Mouse (Mus musculus) liver, embryonic 16.5 days (tissue): ENCODE results near the gene Olfr544. TPM values are rescaled to one million over a fixed set of nuclear protein-coding genes. Genes with fewer than 3 reads are reported as not detected.

Experiments used
- ATAC-seq: fragments of 200-750 bp; cut with Nextera tagmentation; 2 replicates; pipeline ENCODE4 v1.8.0; 2017; ENCODE audit warnings: low read depth, mild to moderate bottlenecking, moderate number of reproducible peaks, moderate library complexity
- H3K27ac ChIP-seq: fragments of 300-500 bp; sonication (generic); 2 replicates; pipeline ENCODE4 v1.5.1; 2014; ENCODE audit warnings: mild to moderate bottlenecking, low read length
- H3K27me3 ChIP-seq: fragments of 300-500 bp; sonication (generic); 2 replicates; pipeline ENCODE4 v1.6.1; 2014; ENCODE audit warnings: low read depth, low read length, mixed read lengths; ENCODE audit not compliant: control insufficient read depth, insufficient read depth
- H3K36me3 ChIP-seq: fragments of 300-500 bp; sonication (generic); 2 replicates; pipeline ENCODE4 v1.6.1; 2014; ENCODE audit warnings: mild to moderate bottlenecking; ENCODE audit not compliant: control insufficient read depth, insufficient read depth
- H3K4me1 ChIP-seq: fragments of 300-500 bp; sonication (generic); 2 replicates; pipeline ENCODE4 v1.6.1; 2014; ENCODE audit warnings: low read depth, low read length, mixed read lengths; ENCODE audit not compliant: control insufficient read depth
- H3K4me2 ChIP-seq: fragments of 300-500 bp; sonication (generic); 2 replicates; pipeline ENCODE4 v1.6.1; 2014; ENCODE audit warnings: low read depth, low read length, mixed read lengths
- H3K4me3 ChIP-seq: fragments of 300-500 bp; sonication (generic); 2 replicates; pipeline ENCODE4 v1.5.1; 2014; ENCODE audit warnings: low read depth, mild to moderate bottlenecking, low read length
- H3K9ac ChIP-seq: fragments of 300-500 bp; sonication (generic); 2 replicates; pipeline ENCODE4 v1.6.1; 2014; ENCODE audit warnings: low read depth, low read length
- H3K9me3 ChIP-seq: fragments of 300-500 bp; sonication (generic); replicated peaks from 2 replicates; pipeline ENCODE4 v1.6.1; 2016; ENCODE audit warnings: low read length; ENCODE audit not compliant: control insufficient read depth
- WGBS: fragments of 180-500 bp; shearing (Covaris S2); extraction: QIAGEN DNeasy Blood & Tissue Kit; methylation state at CpG from one replicate; pipeline ENCODE4 v1.1.7; 2014; ENCODE audit not compliant: insufficient replicate concordance; 5-methylcytosine and 5-hydroxymethylcytosine counted together
- polyA plus RNA-seq: library from polyadenylated mRNA; unstranded; fragments of >200 nt; fragmentation: Nextera tagmentation; extraction: Ambion mirVana; gene quantifications from 2 replicates; pipeline ENCODE4 v1.2.1, GENCODE M21; 2015

Olfr544 gene
- polyA plus RNA-seq = 0.05 and 0.08 TPM in 2 replicates

GRCm38 (mm10) chr7:102488161-102488560 lies at the start of gene Olfr544:
TSS of gene Olfr544 (minus strand) at chr7:102488313.
- WGBS = 41% methylated on average over 1 of the region's 1 CpGs
- Histone ChIP-seq H3K27me3 (no peaks in the 10 kb centered on the region), H3K4me1 (peaks cover 11% of the 10 kb centered on the region), H3K27ac (no peak within 1 kb of the TSS), H3K4me2 (no peak within 1 kb of the TSS), H3K9me3 (no peaks in the 10 kb centered on the region), H3K36me3 (no peaks in the 10 kb centered on the region), H3K4me3 (no peak within 1 kb of the TSS), H3K9ac (no peak within 1 kb of the TSS)
- ATAC-seq = no peak

GRCm38 (mm10) chr7:102534449-102534848 lies 46.3 kb upstream of the Olfr544 start, which contains the start of gene Olfr547:
TSS of gene Olfr547 (plus strand) at chr7:102534749.
- Histone ChIP-seq H3K4me2 (no peak within 1 kb of the TSS), H3K4me3 (no peak within 1 kb of the TSS), H3K9ac (no peak within 1 kb of the TSS), H3K27ac (no peak within 1 kb of the TSS), H3K36me3 (no peaks in the 10 kb centered on the region), H3K4me1 (no peaks in the 10 kb centered on the region), H3K9me3 (no peaks in the 10 kb centered on the region), H3K27me3 (no peaks in the 10 kb centered on the region)
- WGBS = 50% methylated on average over 1 of the region's 1 CpGs
- ATAC-seq = no peak

GRCm38 (mm10) chr7:102529052-102529451 lies 40.9 kb upstream of the Olfr544 start:
- H3K9ac ChIP-seq = no peak overlapping the region
- H3K4me1 ChIP-seq = no peaks in the 10 kb centered on the region
- no peak overlapping the region for H3K4me2 ChIP-seq
- no peak for ATAC-seq
- 45% methylated on average over 1 of the region's 1 CpGs for WGBS
- H3K27ac ChIP-seq = no peak overlapping the region
- no peaks in the 10 kb centered on the region for H3K36me3 ChIP-seq
- no peaks in the 10 kb centered on the region for H3K9me3 ChIP-seq
- H3K27me3 ChIP-seq = no peaks in the 10 kb centered on the region
- no peak overlapping the region for H3K4me3 ChIP-seq

GRCm38 (mm10) chr7:102517051-102517335 lies 28.9 kb upstream of the Olfr544 start:
- ATAC-seq = no peak

GRCm38 (mm10) chr7:102516261-102517050 lies 28.3 kb upstream of the Olfr544 start:
- Histone ChIP-seq H3K4me3 (no peak overlapping the region), H3K9me3 (no peaks in the 10 kb centered on the region), H3K27me3 (no peaks in the 10 kb centered on the region; the same call in 1 of the 2 replicates), H3K27ac (no peak overlapping the region), H3K4me2 (no peak overlapping the region), H3K9ac (no peak overlapping the region), H3K4me1 (no peaks in the 10 kb centered on the region), H3K36me3 (no peaks in the 10 kb centered on the region)
- no peak for ATAC-seq
- WGBS = 44% methylated on average over 10 of the region's 10 CpGs

More at GRCm38 (mm10) chr7:102517051-102517335, 28.9 kb upstream of the Olfr544 start:
- Histone ChIP-seq H3K9ac (no peak overlapping the region), H3K27ac (no peak overlapping the region), H3K4me1 (no peaks in the 10 kb centered on the region), H3K36me3 (no peaks in the 10 kb centered on the region), H3K9me3 (no peaks in the 10 kb centered on the region), H3K4me2 (no peak overlapping the region), H3K27me3 (no peaks in the 10 kb centered on the region; the same call in 1 of the 2 replicates), H3K4me3 (no peak overlapping the region)
- whole genome bisulfite sequencing = 60% methylated on average over 2 of the region's 2 CpGs

- H3K4me2 ChIP-seq = no peak overlapping the region
- no peaks in the 10 kb centered on the region for H3K9me3 ChIP-seq
- no peak overlapping the region for H3K4me3 ChIP-seq
- no peak for ATAC-seq
- H3K9ac ChIP-seq = no peak overlapping the region
- no peaks in the 10 kb centered on the region for H3K4me1 ChIP-seq
- WGBS = 11% methylated on average over 4 of the region's 4 CpGs
- H3K36me3 ChIP-seq = no peaks in the 10 kb centered on the region
- H3K27ac ChIP-seq = no peak overlapping the region
- H3K27me3 ChIP-seq = no peaks in the 10 kb centered on the region; the same call in 1 of the 2 replicates
These were observed 26.0 kb upstream of the Olfr544 start for GRCm38 (mm10) chr7:102514144-102514543.

GRCm38 (mm10) chr7:102512814-102513435 lies 24.8 kb upstream of the Olfr544 start:
- Histone ChIP-seq H3K4me3 (peak overlapping the region; percentile 51), H3K4me1 (no peaks in the 10 kb centered on the region), H3K27ac (no peak overlapping the region), H3K27me3 (no peaks in the 10 kb centered on the region; the same call in 1 of the 2 replicates), H3K36me3 (no peaks in the 10 kb centered on the region), H3K4me2 (peak overlapping the region; percentile 74), H3K9me3 (no peaks in the 10 kb centered on the region), H3K9ac (peak overlapping the region; percentile 35; the same call in 1 of the 2 replicates)
- WGBS = under 1% methylated on average over 54 of the region's 54 CpGs
- peak; percentile 78 for ATAC-seq

GRCm38 (mm10) chr7:102511927-102512326 lies 23.8 kb upstream of the Olfr544 start:
- H3K4me3 ChIP-seq = no peak overlapping the region
- no peaks in the 10 kb centered on the region for H3K9me3 ChIP-seq
- no peaks in the 10 kb centered on the region for H3K36me3 ChIP-seq
- WGBS = 53% methylated on average over 10 of the region's 10 CpGs
- no peak overlapping the region for H3K9ac ChIP-seq
- H3K4me1 ChIP-seq = no peaks in the 10 kb centered on the region
- H3K27ac ChIP-seq = no peak overlapping the region
- ATAC-seq = no peak
- no peaks in the 10 kb centered on the region; the same call in 1 of the 2 replicates for H3K27me3 ChIP-seq
- H3K4me2 ChIP-seq = no peak overlapping the region

- no peak overlapping the region for H3K27ac ChIP-seq
- 62% methylated on average over 7 of the region's 7 CpGs for WGBS
- H3K4me3 ChIP-seq = no peak overlapping the region
- no peaks in the 10 kb centered on the region for H3K36me3 ChIP-seq
- H3K27me3 ChIP-seq = no peaks in the 10 kb centered on the region; the same call in 1 of the 2 replicates
- ATAC-seq = no peak
- no peak overlapping the region for H3K9ac ChIP-seq
- no peaks in the 10 kb centered on the region for H3K4me1 ChIP-seq
- H3K4me2 ChIP-seq = no peak overlapping the region
- no peaks in the 10 kb centered on the region for H3K9me3 ChIP-seq
These were observed 21.6 kb upstream of the Olfr544 start for GRCm38 (mm10) chr7:102509726-102510125.
